Mouse (Mus musculus) testis, adult 2 months (tissue): ENCODE results near the gene Rassf5.

Experiments used
- CTCF ChIP-seq: fragments of 200-500 bp; IDR thresholded peaks from 2 replicates; pipeline ENCODE4 v1.5.1; 2012; ENCODE audit warnings: low read depth, mild to moderate bottlenecking, inconsistent platforms, low read length, moderate library complexity; ENCODE audit not compliant: control insufficient read depth, insufficient read depth, insufficient replicate concordance
- POLR2A ChIP-seq: fragments of 200-500 bp; IDR thresholded peaks from 2 replicates; pipeline ENCODE4 v1.6.1; 2012; ENCODE audit warnings: low read depth, mild to moderate bottlenecking, inconsistent platforms, low read length, moderate library complexity; ENCODE audit not compliant: control insufficient read depth

DNA sequence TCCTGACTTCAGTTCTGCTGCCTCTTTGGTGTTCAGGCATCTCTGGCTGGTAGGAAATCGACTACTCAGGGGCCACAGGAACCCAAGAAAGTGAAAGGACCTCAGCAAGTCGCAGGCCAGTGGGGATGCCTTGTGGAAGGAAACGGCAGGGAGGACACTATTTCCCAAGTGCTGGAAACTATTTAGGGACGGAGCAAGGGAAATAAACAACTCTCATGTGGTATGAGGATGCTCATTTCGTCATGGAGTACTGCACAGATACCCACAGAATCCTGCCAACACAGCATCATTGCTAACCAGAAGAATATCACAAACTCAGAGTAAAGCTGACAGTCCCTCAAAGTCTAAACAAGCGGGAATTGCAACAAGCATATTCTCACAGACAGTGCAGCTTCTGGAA is 2.1 kb downstream of the Rassf5 start:
- no peak for TF ChIP-seq CTCF
- no peak for TF ChIP-seq POLR2A
